In the genomic region with DNA sequence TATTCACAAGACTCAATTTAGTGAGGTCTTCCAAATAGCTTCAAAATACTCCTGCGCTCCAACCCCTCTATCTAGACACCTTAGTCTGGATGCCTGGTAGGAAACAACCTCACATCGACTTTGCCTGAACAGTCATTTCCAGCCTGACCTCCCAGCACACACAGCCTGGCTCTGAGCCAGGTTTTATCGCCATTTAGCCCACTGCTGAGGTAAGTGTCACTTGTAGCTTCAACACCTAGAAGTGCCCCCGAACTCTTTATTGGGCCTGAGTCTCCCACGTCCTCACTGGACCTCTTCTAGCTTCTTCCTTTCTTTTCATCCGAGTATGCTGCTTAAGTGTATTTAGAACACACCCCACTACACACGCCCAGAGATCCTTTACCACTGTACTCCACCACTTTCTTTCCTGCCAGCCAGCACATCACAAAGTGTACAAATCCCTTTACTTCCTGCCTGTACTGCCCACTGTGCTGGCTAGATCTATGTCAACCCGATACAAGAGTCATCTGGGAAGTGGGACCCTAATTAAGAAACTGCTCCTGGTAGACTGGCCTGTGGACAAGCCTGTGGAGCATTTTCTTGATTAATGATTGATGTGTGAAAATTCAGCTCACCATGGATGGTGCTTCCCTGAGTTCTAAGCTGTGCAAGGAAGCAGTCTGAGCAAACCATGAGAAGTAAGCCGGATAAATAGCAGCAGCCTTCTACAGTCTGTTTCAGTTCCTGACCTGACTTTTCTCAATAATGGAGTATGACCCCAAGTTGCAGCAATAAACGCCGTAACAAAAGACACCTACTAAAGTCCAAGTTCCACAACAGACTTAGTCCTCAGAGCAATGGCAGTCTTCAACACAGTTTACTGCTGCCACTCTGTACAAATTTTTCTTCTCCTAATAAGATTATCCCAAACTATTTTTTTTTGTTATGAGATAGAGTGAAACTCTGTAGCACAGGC, we compare ENCODE assay signal across 20 mouse cellular contexts. TPM values are rescaled to one million over a fixed set of nuclear protein-coding genes. Genes with fewer than 3 reads are reported as not detected.
DNase-seq lines count a peak whose midpoint lies in the region; ATAC-seq and TF ChIP-seq lines count a peak whose summit lies in the region.
"Had no signal": no experiment of that assay in that cellular context is flagged by ENCODE, and none has a peak within 500 bp of the region (broad histone marks: within the 10 kb centered on the region; RNA-seq: fewer than 3 reads in every experiment).

No protein-coding gene starts in this region.

- no peak for TF ChIP-seq POLR2A in small intestine, adult 2 months (IDR thresholded peaks at IDR 0.05; ENCODE audit: low read depth, low read length)

- 43% methylated on average over 11 of the region's 11 CpGs for WGBS in heart, embryonic 15.5 days
- 53% methylated on average over 11 of the region's 11 CpGs for WGBS in lung, embryonic 14.5 days
- 28% methylated on average over 11 of the region's 11 CpGs for WGBS in small intestine, adult 2 months
- 81% methylated on average over 11 of the region's 11 CpGs for WGBS in hindbrain, embryonic 14.5 days

- no peaks in the 10 kb centered on the region; the same call in 1 of the 2 replicates for H3K9me3 ChIP-seq in heart, embryonic 15.5 days (replicated peaks)
- H3K9me3 ChIP-seq in lung, embryonic 14.5 days (ENCODE audit: low read depth, low read length) = no peaks in the 10 kb centered on the region
- H3K9me3 ChIP-seq in hindbrain, embryonic 14.5 days (ENCODE audit: control insufficient read depth, low read length) = no peaks in the 10 kb centered on the region
- H3K9me3 ChIP-seq: G1E; hindbrain, embryonic 15.5 days; limb, embryonic 13.5 days had no signal

- TF ChIP-seq CTCF in lung, embryonic 14.5 days (IDR thresholded peaks at IDR 0.05; ENCODE audit: low read depth) = no peak
- no peak for TF ChIP-seq CTCF in small intestine, adult 2 months (IDR thresholded peaks at IDR 0.05; ENCODE audit: extremely low read depth, insufficient read length, insufficient replicate concordance, low read depth, low read length)

- peak overlapping the region; percentile 32 for H3K4me2 ChIP-seq in heart, embryonic 15.5 days
- no peak overlapping the region for H3K4me2 ChIP-seq in lung, embryonic 14.5 days
- H3K4me2 ChIP-seq in hindbrain, embryonic 14.5 days (replicated peaks) = no peak overlapping the region
- H3K4me2 ChIP-seq: hindbrain, embryonic 15.5 days; limb, embryonic 13.5 days; midbrain, embryonic 11.5 days had no signal

- H3K9ac ChIP-seq in heart, embryonic 15.5 days = no peak overlapping the region
- no peak overlapping the region for H3K9ac ChIP-seq in lung, embryonic 14.5 days
- H3K9ac ChIP-seq in hindbrain, embryonic 14.5 days = no peak overlapping the region
- H3K9ac ChIP-seq: hindbrain, embryonic 15.5 days; limb, embryonic 13.5 days had no signal

- peak; percentile 62 for ATAC-seq in heart, embryonic 15.5 days (replicated peaks; ENCODE audit: insufficient number of reproducible peaks, insufficient read depth, low FRiP score, low read depth)
- ATAC-seq in lung, embryonic 14.5 days (ENCODE audit: insufficient read depth) = no peak
- ATAC-seq in hindbrain, embryonic 14.5 days (ENCODE audit: low FRiP score) = no peak
- ATAC-seq: activated CD4-positive, CD25-positive, alpha-beta regulatory T cell, adult 4 months had no signal

- intact Hi-C loops in heart, postnatal 25 days (cut with DNase I) = no loop called here

- H3K4me3 ChIP-seq in heart, embryonic 15.5 days = no peak overlapping the region
- no peak overlapping the region for H3K4me3 ChIP-seq in lung, embryonic 14.5 days (ENCODE audit: low read depth, low read length)
- peak overlapping the region; percentile 3; the same call in 1 of the 2 replicates for H3K4me3 ChIP-seq in small intestine, adult 2 months (ENCODE audit: low read depth, low read length)
- no peak overlapping the region for H3K4me3 ChIP-seq in hindbrain, embryonic 14.5 days (replicated peaks; ENCODE audit: low read length)
- H3K4me3 ChIP-seq: hindbrain, embryonic 15.5 days; limb, embryonic 13.5 days had no signal

- peaks cover 11% of the 10 kb centered on the region for H3K4me1 ChIP-seq in heart, embryonic 15.5 days (replicated peaks)
- no peaks in the 10 kb centered on the region for H3K4me1 ChIP-seq in lung, embryonic 14.5 days (ENCODE audit: insufficient read depth)
- H3K4me1 ChIP-seq in small intestine, adult 2 months (ENCODE audit: control insufficient read depth, insufficient read depth, insufficient read length, low read length) = peaks cover 8% of the 10 kb centered on the region; the same call in 1 of the 2 replicates
- no peaks in the 10 kb centered on the region for H3K4me1 ChIP-seq in hindbrain, embryonic 14.5 days (replicated peaks; ENCODE audit: control insufficient read depth, insufficient read depth, low read length)
- H3K4me1 ChIP-seq: hindbrain, embryonic 15.5 days had no signal

- H3K27ac ChIP-seq in heart, embryonic 15.5 days = no peak overlapping the region
- no peak overlapping the region for H3K27ac ChIP-seq in lung, embryonic 14.5 days (ENCODE audit: low read depth)
- peak overlapping the region; percentile 81 for H3K27ac ChIP-seq in small intestine, adult 2 months (ENCODE audit: insufficient read depth, low read depth, low read length)
- no peak overlapping the region for H3K27ac ChIP-seq in hindbrain, embryonic 14.5 days
- H3K27ac ChIP-seq: hindbrain, embryonic 15.5 days; limb, embryonic 13.5 days; macrophage had no signal

- no peaks in the 10 kb centered on the region; the same call in 1 of the 2 replicates for H3K36me3 ChIP-seq in heart, embryonic 15.5 days
- 0 out of 2 replicates have a peak, but pooled peaks cover 8% of the 10 kb centered on the region for H3K36me3 ChIP-seq in lung, embryonic 14.5 days (ENCODE audit: insufficient read depth)
- H3K36me3 ChIP-seq in small intestine, adult 2 months (ENCODE audit: control insufficient read depth, insufficient read depth, low read length) = 0 out of 2 replicates have a peak, but pooled peaks cover 3% of the 10 kb centered on the region
- H3K36me3 ChIP-seq in hindbrain, embryonic 14.5 days (replicated peaks; ENCODE audit: control insufficient read depth, insufficient read depth) = no peaks in the 10 kb centered on the region; the same call in 1 of the 2 replicates

- no peaks in the 10 kb centered on the region for H3K27me3 ChIP-seq in heart, embryonic 15.5 days
- no peaks in the 10 kb centered on the region for H3K27me3 ChIP-seq in lung, embryonic 14.5 days (ENCODE audit: insufficient read depth, low read length)
- H3K27me3 ChIP-seq in small intestine, adult 2 months (ENCODE audit: control insufficient read depth, insufficient read depth, low read length) = no peaks in the 10 kb centered on the region
- H3K27me3 ChIP-seq in hindbrain, embryonic 14.5 days (ENCODE audit: control insufficient read depth, insufficient read depth, low read length) = no peaks in the 10 kb centered on the region
- H3K27me3 ChIP-seq: hindbrain, embryonic 15.5 days; limb, embryonic 13.5 days had no signal

- peak; percentile 24 for DNase-seq in adrenal gland, postnatal 14 days
- DNase-seq in adrenal gland, postnatal 10 days = no peak
- no peak for DNase-seq in heart, postnatal 25 days (ENCODE audit: low spot score)
- peak; percentile 37 for DNase-seq in lung, embryonic 14.5 days
- DNase-seq in lung, postnatal 10 days = no peak
- DNase-seq in hindbrain, embryonic 14.5 days (ENCODE audit: low spot score) = no peak
- DNase-seq: cerebellum, adult 18-20 months; cerebellum, postnatal 36 days; kidney, adult 11 months; lung, adult 18-20 months; retina, postnatal 1 day; right cerebral cortex, postnatal 4 days had no signal

RNA-seq across cellular contexts. Expression of a gene that starts 13.9 kb away (rescaled TPM):
- 64.7 and 67.0 TPM in 2 replicates for total RNA-seq in adrenal gland, postnatal 14 days (2021)
- total RNA-seq in adrenal gland, postnatal 10 days (2021) = 10 to 100 TPM; 58.5 to 66.7 TPM
- 52.7 and 62.4 TPM in 2 replicates for polyA plus RNA-seq in heart, embryonic 15.5 days (2015; fragmentation: Nextera tagmentation; extraction: Ambion mirVana)
- 10 to 100 TPM; 35.5 to 44.8 TPM for total RNA-seq in heart, postnatal 25 days (2021)
- polyA plus RNA-seq in lung, embryonic 14.5 days (2014; fragmentation: Nextera tagmentation; extraction: Ambion mirVana) = 49.5 and 50.0 TPM in 2 replicates
- polyA plus RNA-seq in small intestine, adult 2 months (2012; rRNA removed) = 3.0 and 6.8 TPM in 2 replicates
- polyA plus RNA-seq in hindbrain, embryonic 14.5 days (2014; fragmentation: Nextera tagmentation; extraction: Ambion mirVana) = 75.6 and 79.6 TPM in 2 replicates

RNA-seq across cellular contexts. Expression of a gene that starts 46.5 kb away (rescaled TPM):
- total RNA-seq in adrenal gland, postnatal 14 days (2021) = 815 and 940 TPM in 2 replicates
- 100 to 1,000 TPM; 997 to 998 TPM for total RNA-seq in adrenal gland, postnatal 10 days (2021)
- 211 and 248 TPM in 2 replicates for polyA plus RNA-seq in heart, embryonic 15.5 days (2015; fragmentation: Nextera tagmentation; extraction: Ambion mirVana)
- 100 to 1,000 TPM; 564 to 583 TPM for total RNA-seq in heart, postnatal 25 days (2021)
- polyA plus RNA-seq in lung, embryonic 14.5 days (2014; fragmentation: Nextera tagmentation; extraction: Ambion mirVana) = 533 and 550 TPM in 2 replicates
- polyA plus RNA-seq in small intestine, adult 2 months (2012; rRNA removed) = 139 and 178 TPM in 2 replicates
- polyA plus RNA-seq in hindbrain, embryonic 14.5 days (2014; fragmentation: Nextera tagmentation; extraction: Ambion mirVana) = 332 and 348 TPM in 2 replicates

RNA-seq across cellular contexts. Expression of a gene that starts 46.8 kb away (rescaled TPM):
- 23.1 and 27.1 TPM in 2 replicates for total RNA-seq in adrenal gland, postnatal 14 days (2021)
- 10 to 100 TPM; 19.4 to 24.0 TPM for total RNA-seq in adrenal gland, postnatal 10 days (2021)
- polyA plus RNA-seq in heart, embryonic 15.5 days (2015; fragmentation: Nextera tagmentation; extraction: Ambion mirVana) = 21.3 and 22.0 TPM in 2 replicates
- 10 to 100 TPM; 36.1 to 37.2 TPM for total RNA-seq in heart, postnatal 25 days (2021)
- polyA plus RNA-seq in lung, embryonic 14.5 days (2014; fragmentation: Nextera tagmentation; extraction: Ambion mirVana) = 10.2 and 12.8 TPM in 2 replicates
- 0.89 and 2.1 TPM in 2 replicates for polyA plus RNA-seq in small intestine, adult 2 months (2012; rRNA removed)
- 50.8 and 53.5 TPM in 2 replicates for polyA plus RNA-seq in hindbrain, embryonic 14.5 days (2014; fragmentation: Nextera tagmentation; extraction: Ambion mirVana)

Comparison
In these comparisons a context has a peak if more than half of its experiments do, and no peak if none do; other contexts are left out.
1. DNase-seq: peak in adrenal gland, postnatal 14 days (single experiment) and lung, embryonic 14.5 days (single experiment); none in adrenal gland, postnatal 10 days (single experiment), heart, postnatal 25 days (single experiment), lung, postnatal 10 days (single experiment) and hindbrain, embryonic 14.5 days (single experiment).